Mouse (Mus musculus): ENCODE results near the gene Gng13. TPM values are rescaled to one million over a fixed set of nuclear protein-coding genes. Genes with fewer than 3 reads are reported as not detected.
A peak's percentile ranks its signal among the peaks of the same experiment; 100 is the strongest.

Gng13 gene
- polyA plus RNA-seq, 1 experiment from 2014 or later, result not detected

- no peaks in the 10 kb centered on the region for H3K27me3 ChIP-seq
- in situ Hi-C loops (cut with MboI; ENCODE audit: low pct_unique_long_range_greater_than_20kb), result no loop called here
- ChIA-PET CTCF (no interaction called here), POLR2A (no interaction called here)
- ATAC-seq (no peak), DNase-seq (ENCODE audit: low read depth, low spot score) (no peak)
- no peak for TF ChIP-seq CTCF (IDR thresholded peaks at IDR 0.05)
These were observed 38.1 kb downstream of the Gng13 start for GRCm38 (mm10) chr17:25755086-25755485.

GRCm38 (mm10) chr17:25755627-25756377, 38.8 kb downstream of the Gng13 start:
- ChIA-PET POLR2A (no interaction called here), CTCF (no interaction called here)
- no peak for TF ChIP-seq CTCF (IDR thresholded peaks at IDR 0.05)
- DNase-seq (ENCODE audit: low read depth, low spot score) (no peak), ATAC-seq (no peak)
- in situ Hi-C loops (cut with MboI; ENCODE audit: low pct_unique_long_range_greater_than_20kb), result no loop called here
- no peaks in the 10 kb centered on the region for H3K27me3 ChIP-seq

DNA sequence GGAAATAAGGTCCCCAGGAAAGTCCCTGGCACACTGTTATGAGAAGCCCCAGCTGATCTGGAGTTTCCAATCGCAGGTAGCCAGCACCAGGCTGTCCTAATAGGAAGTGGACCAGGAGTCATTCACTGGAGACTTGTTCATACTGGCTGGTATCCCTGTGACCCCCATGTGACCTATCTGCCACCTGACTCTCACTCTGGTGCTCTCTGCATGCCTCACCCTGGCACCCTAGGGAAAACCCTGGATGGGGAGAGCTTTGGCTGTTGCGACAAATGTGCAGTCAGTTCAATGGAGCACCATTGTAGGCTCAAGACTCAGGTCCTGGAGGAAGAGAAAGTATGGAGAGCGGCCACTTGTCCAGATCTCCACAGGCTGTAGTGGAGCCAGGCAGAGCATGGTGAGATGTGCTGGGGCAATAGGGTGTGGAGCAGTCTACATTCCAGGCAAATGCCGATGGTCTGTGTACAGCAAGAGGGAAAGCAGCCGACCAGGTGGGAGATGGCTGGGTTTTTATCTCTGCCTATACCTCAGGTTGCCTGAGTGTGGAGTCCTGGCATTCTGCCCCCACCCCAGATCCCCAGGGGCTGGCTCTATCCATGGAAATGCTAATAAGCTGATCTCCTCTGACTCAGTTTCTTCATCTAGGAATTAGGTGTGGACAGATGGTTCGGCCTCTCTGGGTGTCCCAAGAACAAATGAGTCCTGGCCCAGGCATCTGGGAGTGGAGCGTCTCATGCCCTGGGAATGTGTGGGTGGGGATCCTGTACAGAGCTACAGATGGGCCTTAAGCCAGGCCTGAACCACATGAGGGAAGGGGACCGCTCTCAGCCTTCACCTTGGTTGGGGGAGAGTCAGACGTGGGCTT, 39.6 kb downstream of the Gng13 start:
- H3K27me3 ChIP-seq, result no peaks in the 10 kb centered on the region
- POLR2A ChIA-PET, result no interaction called here
- CTCF ChIA-PET, result no interaction called here
- TF ChIP-seq CTCF (IDR thresholded peaks at IDR 0.05), result no peak
- no peak for DNase-seq (ENCODE audit: low read depth, low spot score)
- in situ Hi-C loops (cut with MboI; ENCODE audit: low pct_unique_long_range_greater_than_20kb), result no loop called here
- ATAC-seq, result peak; percentile 29

DNA sequence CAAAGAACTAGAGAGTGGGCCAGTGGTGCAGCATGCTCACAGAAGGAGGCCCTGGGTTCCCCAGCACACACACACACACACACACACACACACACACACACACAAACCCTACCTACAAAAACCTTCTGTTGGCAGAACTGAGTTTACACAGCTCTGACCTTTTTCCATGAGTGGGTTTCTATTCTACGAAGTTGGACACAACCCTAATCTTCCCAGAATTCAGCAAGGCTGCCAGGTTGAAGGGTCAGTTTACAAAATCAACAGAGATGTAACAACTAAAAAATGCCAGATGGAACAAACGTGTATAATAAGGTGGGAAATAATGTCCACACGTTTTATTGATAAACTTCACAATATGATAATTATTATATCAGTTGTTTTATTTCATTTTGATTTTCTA, 40.7 kb downstream of the Gng13 start:
- in situ Hi-C loops (cut with MboI; ENCODE audit: low pct_unique_long_range_greater_than_20kb), result no loop called here
- CTCF ChIA-PET, result no interaction called here
- ATAC-seq, result no peak
- DNase-seq (ENCODE audit: low read depth, low spot score), result no peak
- no peaks in the 10 kb centered on the region for H3K27me3 ChIP-seq
- POLR2A ChIA-PET, result no interaction called here
- TF ChIP-seq CTCF (IDR thresholded peaks at IDR 0.05), result no peak

DNA sequence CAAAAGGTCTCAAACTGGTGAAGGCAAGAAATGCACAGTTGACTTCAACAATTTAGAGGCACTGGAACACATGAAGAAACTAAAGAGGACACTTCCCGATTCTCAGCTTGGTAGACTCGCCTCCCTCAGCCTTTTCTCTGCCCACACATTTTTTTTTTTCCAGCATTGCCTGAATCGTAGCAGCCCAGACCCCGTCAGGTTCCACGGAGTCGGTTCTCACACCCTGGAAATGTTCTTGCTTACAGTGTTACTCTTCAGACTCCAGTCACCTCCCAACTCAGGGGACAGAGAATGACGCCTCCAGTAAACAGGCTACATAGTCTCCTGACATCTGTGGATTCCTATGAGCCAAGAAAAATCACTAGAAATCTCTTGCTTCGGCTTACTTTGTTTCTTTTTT, 43.2 kb downstream of the Gng13 start:
- CTCF ChIA-PET, result interaction anchor here (1.1 to 1.9 kb wide), 2 partner anchors 20 to 41 kb away, joined by 3 to 6 read pairs; no protein-coding TSS in a partner anchor
- DNase-seq (ENCODE audit: low read depth, low spot score) (no peak), ATAC-seq (no peak)
- no peaks in the 10 kb centered on the region for H3K27me3 ChIP-seq
- TF ChIP-seq CTCF (IDR thresholded peaks at IDR 0.05), result no peak
- in situ Hi-C loops (cut with MboI; ENCODE audit: low pct_unique_long_range_greater_than_20kb), result no loop called here
- POLR2A ChIA-PET, result no interaction called here

DNA sequence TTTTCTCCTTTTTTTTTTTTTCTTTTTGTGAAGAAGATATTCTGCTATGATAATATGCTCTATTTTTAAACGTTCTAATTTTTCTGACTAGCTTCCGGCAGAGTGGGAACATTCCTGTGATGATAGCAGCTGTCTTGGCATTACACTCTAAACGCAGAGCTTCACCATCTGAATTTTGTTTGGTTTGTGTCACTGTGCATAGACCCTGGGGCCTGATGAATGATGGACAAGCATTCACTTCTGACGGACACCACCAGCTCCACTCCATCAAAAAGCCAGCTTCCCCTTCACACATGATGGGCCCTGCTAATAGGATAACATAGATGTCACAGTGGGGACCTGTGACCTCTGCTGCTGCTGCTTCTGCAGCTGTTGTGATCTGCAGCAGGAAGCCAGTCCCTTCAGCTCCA, 44.6 kb downstream of the Gng13 start:
- ChIA-PET CTCF (interaction anchor here (1.9 kb wide), 1 partner anchor 40 kb away, joined by 6 read pairs; no protein-coding TSS in a partner anchor), POLR2A (no interaction called here)
- DNase-seq (ENCODE audit: low read depth, low spot score) (no peak), ATAC-seq (no peak)
- in situ Hi-C loops (cut with MboI; ENCODE audit: low pct_unique_long_range_greater_than_20kb), result no loop called here
- no peaks in the 10 kb centered on the region for H3K27me3 ChIP-seq
- TF ChIP-seq CTCF (IDR thresholded peaks at IDR 0.05), result no peak

DNA sequence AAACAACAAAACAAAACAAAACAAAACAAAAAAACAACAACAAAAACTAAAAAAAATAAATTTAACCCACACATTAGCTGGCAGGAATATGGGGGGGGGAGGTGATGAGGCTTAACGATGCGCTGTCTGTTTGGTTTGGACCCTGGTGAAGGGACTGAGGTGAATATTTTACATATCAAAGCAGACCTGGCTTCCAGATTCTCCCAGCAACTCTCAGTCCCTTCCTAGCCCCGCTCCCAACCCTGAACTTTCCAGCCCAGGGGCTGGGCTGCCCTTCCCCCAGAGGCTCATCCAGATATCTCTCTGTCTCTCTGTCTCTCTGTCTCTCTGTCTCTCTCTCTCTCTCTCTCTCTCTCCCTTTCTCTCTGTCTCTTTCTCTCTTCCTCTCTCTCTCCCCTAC, 45.6 kb downstream of the Gng13 start:
- ATAC-seq (no peak), DNase-seq (ENCODE audit: low read depth, low spot score) (no peak)
- TF ChIP-seq CTCF (IDR thresholded peaks at IDR 0.05), result no peak
- ChIA-PET POLR2A (no interaction called here), CTCF (interaction anchor here (1.2 kb wide), 1 partner anchor 40 kb away, joined by 4 read pairs; no protein-coding TSS in a partner anchor)
- no peaks in the 10 kb centered on the region for H3K27me3 ChIP-seq
- in situ Hi-C loops (cut with MboI; ENCODE audit: low pct_unique_long_range_greater_than_20kb), result no loop called here

DNA sequence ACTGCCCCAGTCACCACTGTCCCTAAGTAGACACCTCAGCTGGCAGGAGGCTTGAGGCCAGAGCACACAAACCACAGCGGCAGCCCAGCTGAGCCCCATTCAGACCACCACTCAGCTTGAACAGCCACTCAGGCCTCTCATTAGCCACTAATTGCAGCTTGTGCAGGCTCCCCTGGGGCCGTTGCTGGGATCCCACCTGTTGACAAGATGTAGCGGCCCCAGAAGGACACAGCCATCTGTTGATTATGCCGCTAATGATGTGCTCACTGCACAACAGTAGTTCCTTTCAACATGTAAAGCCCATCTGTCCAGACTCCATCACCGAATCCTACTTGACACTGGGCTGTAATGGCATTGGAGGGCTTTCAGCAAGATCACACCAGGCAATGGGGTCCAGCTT, 48.9 kb downstream of the Gng13 start:
- CTCF ChIA-PET, result no interaction called here
- POLR2A ChIA-PET, result no interaction called here
- DNase-seq (ENCODE audit: low read depth, low spot score), result no peak
- no peak for TF ChIP-seq CTCF (IDR thresholded peaks at IDR 0.05)
- no peak for ATAC-seq
- H3K27me3 ChIP-seq, result no peaks in the 10 kb centered on the region
- in situ Hi-C loops (cut with MboI; ENCODE audit: low pct_unique_long_range_greater_than_20kb), result loop anchor here (5.0 kb wide), 2 partner anchors 34 to 36 kb away; no protein-coding TSS in a partner anchor

Other genes with a start within 250 kb of the Gng13 start
- gene Sstr5, start 219.9 kb upstream of the Gng13 start, polyA plus RNA-seq (2021), result not detected
- gene Sox8, start 146.5 kb upstream of the Gng13 start, polyA plus RNA-seq (2021), result 16.7 TPM
- gene Lmf1, start 138.1 kb upstream of the Gng13 start, polyA plus RNA-seq (2021), result 40.2 TPM
- gene Chtf18, start 10.2 kb downstream of the Gng13 start, polyA plus RNA-seq (2021), result 13.0 TPM
- 18.5 TPM for gene Rpusd1, start 10.5 kb downstream of the Gng13 start, polyA plus RNA-seq (2021)
- not detected for gene Mslnl, start 18.9 kb downstream of the Gng13 start, polyA plus RNA-seq (2021)
- gene Msln, start 37.2 kb downstream of the Gng13 start, polyA plus RNA-seq (2021), result 0.99 TPM
- gene Narfl, start 56.6 kb downstream of the Gng13 start, polyA plus RNA-seq (2021), result 44.9 TPM
- 108 TPM for gene Haghl, start 68.5 kb downstream of the Gng13 start, polyA plus RNA-seq (2021)
- gene Ccdc78, start 69.4 kb downstream of the Gng13 start, polyA plus RNA-seq (2021), result 0.30 TPM
- 73.5 TPM for gene Fam173a, start 75.7 kb downstream of the Gng13 start, polyA plus RNA-seq (2021)
- 0.09 TPM for gene AC134908.4, start 78.5 kb downstream of the Gng13 start, polyA plus RNA-seq (2021)
- gene Metrn, start 80.0 kb downstream of the Gng13 start, polyA plus RNA-seq (2021), result 39.8 TPM
- gene Fbxl16, start 91.9 kb downstream of the Gng13 start, polyA plus RNA-seq (2021), result 4.0 TPM
- 29.9 TPM for gene Wdr24, start 106.5 kb downstream of the Gng13 start, polyA plus RNA-seq (2021)
- 22.9 TPM for gene Jmjd8, start 111.7 kb downstream of the Gng13 start, polyA plus RNA-seq (2021)
- 188 TPM for gene Stub1, start 116.2 kb downstream of the Gng13 start, polyA plus RNA-seq (2021)
- 5.0 TPM for gene Rhbdl1, start 120.1 kb downstream of the Gng13 start, polyA plus RNA-seq (2021)
- gene Gm20683, start 124.6 kb downstream of the Gng13 start, polyA plus RNA-seq (2021), result 6.0 TPM
- 96.4 TPM for gene Rhot2, start 127.7 kb downstream of the Gng13 start, polyA plus RNA-seq (2021)
- 27.7 TPM for gene Wdr90, start 144.3 kb downstream of the Gng13 start, polyA plus RNA-seq (2021)
- gene Mcrip2, start 151.6 kb downstream of the Gng13 start, polyA plus RNA-seq (2021), result 57.8 TPM
- gene Mettl26, start 157.9 kb downstream of the Gng13 start, polyA plus RNA-seq (2021), result 81.4 TPM
- 0.35 TPM for gene Wfikkn1, start 163.7 kb downstream of the Gng13 start, polyA plus RNA-seq (2021)
- gene Rab40c, start 202.6 kb downstream of the Gng13 start, polyA plus RNA-seq (2021), result 20.2 TPM
- gene Pigq, start 227.8 kb downstream of the Gng13 start, polyA plus RNA-seq (2021), result 104 TPM
- gene Nhlrc4, start 227.8 kb downstream of the Gng13 start, polyA plus RNA-seq (2021), result 0.05 TPM
- 0.08 TPM for gene A930017K11Rik, start 235.4 kb downstream of the Gng13 start, polyA plus RNA-seq (2021)